Mouse (Mus musculus) thymus, adult 2 months (tissue): ENCODE measurements around the gene Fnbp1l. TPM values are rescaled to one million over a fixed set of nuclear protein-coding genes. Genes with fewer than 3 reads are reported as not detected.

Experiments used
- DNase-seq: peaks from one replicate; pipeline ENCODE4 v3.0.0; 2021
- H3K27ac ChIP-seq: fragments of 200-500 bp; 2 replicates; pipeline ENCODE4 v1.5.1; 2012; ENCODE audit warnings: low read length, control low read depth; ENCODE audit not compliant: control insufficient read depth, insufficient read depth
- H3K27me3 ChIP-seq: fragments of 200-500 bp; 2 replicates; pipeline ENCODE4 v1.6.1; 2012; ENCODE audit warnings: mild to moderate bottlenecking, low read length, moderate library complexity, mixed read lengths; ENCODE audit not compliant: control insufficient read depth, insufficient read depth
- H3K36me3 ChIP-seq: fragments of 200-500 bp; 2 replicates; pipeline ENCODE4 v1.6.1; 2012; ENCODE audit warnings: mild to moderate bottlenecking, low read length, moderate library complexity; ENCODE audit not compliant: control insufficient read depth, insufficient read depth
- H3K4me1 ChIP-seq: fragments of 200-500 bp; replicated peaks from 2 replicates; pipeline ENCODE4 v1.6.1; 2012; ENCODE audit warnings: low read length; ENCODE audit not compliant: control insufficient read depth, insufficient read depth
- H3K4me3 ChIP-seq: fragments of 200-500 bp; 2 replicates; pipeline ENCODE4 v1.5.1; 2012; ENCODE audit warnings: mild to moderate bottlenecking, low read length, control low read depth, moderate library complexity; ENCODE audit not compliant: control insufficient read depth, insufficient read depth
- CTCF ChIP-seq: fragments of 200-500 bp; IDR thresholded peaks from 2 replicates; pipeline ENCODE4 v1.5.1; 2012; ENCODE audit warnings: mild to moderate bottlenecking, control low read depth, low read length, moderate library complexity, borderline replicate concordance; ENCODE audit not compliant: control insufficient read depth, poor library complexity, insufficient read depth; ENCODE audit errors: extremely low read depth
- POLR2A ChIP-seq: fragments of 200-500 bp; IDR thresholded peaks from 2 replicates; pipeline ENCODE4 v1.6.1; 2012; ENCODE audit warnings: mild to moderate bottlenecking, low read length, control low read depth, moderate library complexity; ENCODE audit not compliant: control insufficient read depth, poor library complexity, insufficient read depth; ENCODE audit errors: extremely low read depth
- WGBS: fragments of 180-500 bp; shearing (Covaris S2); methylation state at CpG from one replicate; pipeline ENCODE4 v1.1.7; 2018; 5-methylcytosine and 5-hydroxymethylcytosine counted together
- polyA plus RNA-seq: library from polyadenylated mRNA; depleted of rRNA; stranded (reverse); fragments of >200 nt; gene quantifications from 2 replicates; pipeline ENCODE4 v1.2.3, GENCODE M21; 2012

Gene Fnbp1l
- polyA plus RNA-seq, 1 experiment, result 6.4 TPM

DNA sequence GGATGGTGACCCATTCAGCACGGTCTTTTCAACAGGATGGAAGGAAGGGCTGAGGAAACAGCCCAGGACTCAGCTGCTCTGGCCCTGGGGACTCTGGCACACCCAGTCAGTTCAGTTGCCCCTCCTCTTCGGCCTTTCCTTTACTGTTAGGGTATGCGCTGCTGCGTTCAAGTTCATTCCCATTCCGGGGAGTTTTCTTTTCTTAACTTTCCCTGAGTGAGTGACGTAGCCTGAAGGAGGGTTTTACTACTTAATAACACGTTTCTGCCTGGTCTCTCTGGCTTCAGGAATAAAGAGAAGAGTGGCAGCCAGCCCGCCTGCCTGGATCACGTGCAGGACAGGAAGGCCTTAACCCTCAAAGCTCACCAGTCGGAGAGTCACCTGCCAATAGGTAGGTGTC is 108.6 kb downstream of the Fnbp1l start:
- H3K27ac ChIP-seq, result no peak overlapping the region
- no peak for TF ChIP-seq CTCF
- TF ChIP-seq POLR2A, result no peak
- no peak for DNase-seq
- H3K27me3 ChIP-seq, result no peaks in the 10 kb centered on the region
- no peaks in the 10 kb centered on the region for H3K36me3 ChIP-seq
- no peak overlapping the region for H3K4me3 ChIP-seq
- H3K4me1 ChIP-seq, result no peaks in the 10 kb centered on the region
- 88% methylated on average over 10 of the region's 10 CpGs for WGBS

DNA sequence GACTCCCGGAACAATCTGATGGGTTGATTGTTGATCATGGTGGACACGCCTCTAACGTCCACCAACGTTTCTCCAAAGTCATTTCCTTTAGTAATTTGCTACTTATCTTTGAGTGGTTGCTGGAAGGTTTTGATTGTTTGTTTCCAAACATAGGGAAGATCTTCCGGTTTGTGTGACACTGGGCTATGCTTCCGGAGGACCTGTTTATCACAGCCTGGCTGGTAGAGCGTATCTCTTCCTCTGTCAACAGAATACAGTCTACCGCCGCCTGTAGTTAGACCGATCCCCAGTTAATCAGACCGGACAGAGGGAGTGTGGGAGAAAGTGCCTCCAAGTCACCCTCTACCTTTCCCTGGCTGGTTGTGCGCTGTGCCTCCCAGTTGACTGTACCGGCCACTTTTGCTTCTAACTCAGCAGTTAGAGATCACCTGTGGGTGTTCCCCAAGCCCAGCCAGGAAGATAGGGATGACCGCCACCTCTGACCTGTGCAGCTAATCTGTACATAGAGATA is 109.2 kb downstream of the Fnbp1l start:
- no peak overlapping the region for H3K4me3 ChIP-seq
- no peak overlapping the region for H3K27ac ChIP-seq
- no peak for DNase-seq
- TF ChIP-seq POLR2A, result no peak
- H3K36me3 ChIP-seq, result no peaks in the 10 kb centered on the region
- H3K27me3 ChIP-seq, result no peaks in the 10 kb centered on the region
- no peaks in the 10 kb centered on the region for H3K4me1 ChIP-seq
- 93% methylated on average over 14 of the region's 14 CpGs for WGBS

DNA sequence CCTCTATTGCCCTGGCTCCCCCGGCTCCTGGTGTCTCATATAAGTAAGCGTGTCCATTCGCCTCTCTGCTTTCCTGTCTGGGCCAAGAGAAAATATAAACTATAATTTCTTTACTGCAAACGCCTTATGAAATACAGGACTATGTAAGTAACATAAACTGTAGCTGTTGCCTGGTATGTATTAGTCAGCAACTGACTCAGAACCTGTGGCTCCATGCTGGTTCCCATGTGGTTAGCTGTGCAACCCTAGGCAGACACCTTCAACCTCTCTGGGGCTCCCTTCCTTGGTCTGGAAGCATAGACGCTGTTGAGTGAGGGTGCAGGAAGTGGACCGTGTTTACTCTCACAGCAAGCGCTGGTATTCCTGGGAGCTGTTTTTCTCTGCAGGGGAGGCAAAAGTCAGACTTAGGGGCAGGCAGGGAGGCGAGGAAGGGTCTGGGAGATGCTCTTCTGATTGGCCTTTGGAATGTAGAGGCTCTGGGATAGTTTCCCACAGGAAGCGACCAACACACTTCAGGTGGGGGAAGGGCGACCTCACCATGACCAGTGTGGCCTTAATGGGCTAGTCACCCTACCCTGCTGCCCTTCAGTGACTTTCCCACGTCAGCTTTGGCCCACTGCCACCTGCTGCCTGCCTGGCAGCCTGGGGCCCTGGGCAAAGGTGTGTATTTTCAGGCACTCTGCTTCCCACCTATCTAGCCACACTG is 109.8 kb downstream of the Fnbp1l start:
- Histone ChIP-seq H3K27me3 (no peaks in the 10 kb centered on the region), H3K4me3 (no peak overlapping the region), H3K27ac (no peak overlapping the region), H3K36me3 (no peaks in the 10 kb centered on the region), H3K4me1 (no peaks in the 10 kb centered on the region)
- no peak for TF ChIP-seq POLR2A
- TF ChIP-seq CTCF, result no peak
- DNase-seq, result no peak
- 82% methylated on average over 11 of the region's 11 CpGs for WGBS

DNA sequence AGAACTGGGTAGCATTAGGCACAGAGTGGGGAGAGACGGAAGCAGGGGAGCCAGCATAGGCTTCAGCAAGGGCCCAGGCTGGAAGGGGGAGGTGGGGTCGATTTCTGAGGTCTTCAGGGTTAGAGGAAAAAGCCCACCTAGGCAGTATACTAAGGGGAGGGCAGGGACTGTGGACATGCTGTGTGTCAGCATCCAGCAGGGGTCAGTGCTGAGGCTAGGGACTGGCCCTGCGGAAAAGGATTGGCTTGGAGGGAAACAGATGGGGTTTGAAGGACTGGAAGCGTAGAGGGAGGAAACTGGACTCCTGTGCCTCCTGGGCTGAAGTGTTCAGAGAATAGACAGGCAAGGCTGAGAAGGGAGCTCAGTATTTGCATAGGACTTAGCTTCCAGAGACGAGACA is 110.4 kb downstream of the Fnbp1l start:
- H3K4me1 ChIP-seq, result no peaks in the 10 kb centered on the region
- H3K4me3 ChIP-seq, result no peak overlapping the region
- no peaks in the 10 kb centered on the region for H3K36me3 ChIP-seq
- DNase-seq, result peak; percentile 37
- H3K27me3 ChIP-seq, result no peaks in the 10 kb centered on the region
- no peak overlapping the region for H3K27ac ChIP-seq
- WGBS, result 50% methylated on average over 5 of the region's 5 CpGs
- TF ChIP-seq POLR2A (no peak), CTCF (peak; percentile 60; the same call in 1 of the 2 replicates)

DNA sequence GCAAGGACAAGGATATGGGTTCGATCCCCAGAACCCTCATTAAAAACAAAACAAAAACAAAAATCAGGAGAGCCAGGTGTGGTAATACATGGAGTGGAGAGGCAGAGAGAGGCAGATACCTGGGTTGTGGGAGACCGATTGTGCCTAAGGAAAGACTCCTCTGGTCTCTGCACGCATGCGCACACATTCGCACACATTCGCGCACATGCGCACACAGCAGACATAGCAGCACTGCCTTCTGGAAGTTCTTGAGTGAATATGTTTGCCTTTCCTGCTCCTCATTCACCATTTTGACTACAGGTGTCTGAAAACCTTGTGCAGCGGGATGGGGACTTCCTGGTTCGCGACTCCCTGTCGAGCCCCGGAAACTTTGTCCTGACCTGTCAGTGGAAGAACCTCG is 111.7 kb downstream of the Fnbp1l start:
- Histone ChIP-seq H3K4me3 (no peak overlapping the region), H3K4me1 (no peaks in the 10 kb centered on the region), H3K27ac (no peak overlapping the region), H3K36me3 (no peaks in the 10 kb centered on the region), H3K27me3 (no peaks in the 10 kb centered on the region)
- no peak for DNase-seq
- WGBS, result 97% methylated on average over 14 of the region's 14 CpGs
- TF ChIP-seq CTCF (no peak), POLR2A (no peak)

DNA sequence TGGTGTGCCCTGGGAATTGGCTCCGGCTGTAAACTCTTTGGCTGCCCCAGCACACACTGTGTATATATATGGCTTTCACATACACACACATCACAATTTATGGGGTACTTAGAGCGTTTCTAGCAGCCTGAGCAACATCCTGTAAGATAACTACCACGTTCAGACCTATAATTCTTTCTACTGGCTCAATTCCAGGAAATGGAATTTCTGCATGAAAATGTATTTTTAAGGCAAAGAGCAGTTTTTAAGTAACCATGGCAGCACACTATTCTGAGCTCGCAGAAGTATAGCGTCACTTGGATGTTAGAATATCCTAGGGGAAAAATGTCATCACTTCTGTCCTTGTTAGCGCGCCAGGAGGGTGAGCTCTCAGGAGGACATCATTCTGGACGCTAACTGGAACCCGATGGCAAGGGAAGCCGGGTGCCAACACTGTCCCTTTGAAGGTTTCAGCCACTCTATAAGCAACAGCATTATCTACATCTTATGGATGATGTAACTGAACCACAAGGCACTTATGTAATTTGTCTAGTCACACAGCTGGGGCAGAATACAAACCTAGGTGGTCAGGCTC is 113.1 kb downstream of the Fnbp1l start:
- Histone ChIP-seq H3K4me1 (no peaks in the 10 kb centered on the region), H3K27ac (no peak overlapping the region), H3K4me3 (no peak overlapping the region), H3K36me3 (no peaks in the 10 kb centered on the region), H3K27me3 (no peaks in the 10 kb centered on the region)
- no peak for DNase-seq
- 78% methylated on average over 10 of the region's 10 CpGs for WGBS
- no peak for TF ChIP-seq POLR2A
